Mouse (Mus musculus) natural killer cell, adult 2 months (primary cell): ENCODE data around the gene Ube2f.

Source experiments
- DNase-seq, 2 experiments: peaks; one replicate each; pipeline ENCODE4 v3.0.0; 2022; ENCODE audit warnings: low spot score in 2 of 2

Ube2f gene

GRCm38 (mm10) chr1:91249564-91250414 is at the start of gene Ube2f:
Gene Ube2f (plus strand): TSS chr1:91250304.
- DNase-seq: peak; percentile 88 to 89

DNA sequence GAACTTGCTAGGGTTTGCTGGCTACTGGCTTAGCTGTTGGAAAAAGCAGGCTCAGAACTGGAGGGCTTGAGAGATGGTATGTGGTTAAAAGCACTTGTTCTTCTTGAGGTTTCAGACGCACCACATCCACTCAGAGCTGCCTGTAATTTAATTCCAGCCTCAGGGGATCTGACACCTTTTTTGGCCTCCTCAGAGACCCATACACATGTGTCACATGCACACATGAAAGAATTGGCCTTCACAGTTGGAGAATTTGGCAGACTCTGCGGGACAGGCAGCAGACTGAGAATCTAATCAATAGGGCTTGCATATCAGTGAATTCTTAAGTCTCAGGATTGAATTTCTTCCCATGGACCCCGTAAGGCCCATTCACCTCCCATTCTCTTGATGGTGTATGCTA is 49.0 kb upstream of the Ube2f start:
- DNase-seq: no peak

DNA sequence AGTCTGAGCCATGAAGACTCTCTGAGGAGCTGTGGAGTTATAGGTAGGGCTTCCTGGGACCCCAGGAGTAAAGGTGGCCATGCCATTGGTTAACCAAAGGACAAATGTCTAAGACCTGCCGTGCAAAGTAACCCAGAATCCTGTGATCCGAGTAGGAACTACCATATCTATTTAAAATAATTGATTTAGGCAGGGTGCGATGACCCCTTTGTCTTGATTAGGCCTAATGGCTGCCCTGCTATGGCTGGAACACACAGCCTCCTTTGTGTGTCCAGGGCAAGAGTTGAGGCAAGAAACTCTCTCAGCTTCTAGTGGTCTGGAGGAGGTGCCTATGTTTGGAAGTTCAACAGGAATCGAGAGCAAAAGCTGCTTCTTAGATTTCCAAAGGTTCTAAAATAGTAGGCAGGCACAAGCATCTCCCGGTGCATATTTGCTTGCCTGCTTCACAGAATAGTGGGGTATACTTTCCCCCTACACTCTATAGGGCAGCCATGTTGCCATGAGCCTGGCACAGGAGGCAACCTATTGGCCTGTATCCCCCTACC is 45.8 kb upstream of the Ube2f start:
- DNase-seq: no peak

DNA sequence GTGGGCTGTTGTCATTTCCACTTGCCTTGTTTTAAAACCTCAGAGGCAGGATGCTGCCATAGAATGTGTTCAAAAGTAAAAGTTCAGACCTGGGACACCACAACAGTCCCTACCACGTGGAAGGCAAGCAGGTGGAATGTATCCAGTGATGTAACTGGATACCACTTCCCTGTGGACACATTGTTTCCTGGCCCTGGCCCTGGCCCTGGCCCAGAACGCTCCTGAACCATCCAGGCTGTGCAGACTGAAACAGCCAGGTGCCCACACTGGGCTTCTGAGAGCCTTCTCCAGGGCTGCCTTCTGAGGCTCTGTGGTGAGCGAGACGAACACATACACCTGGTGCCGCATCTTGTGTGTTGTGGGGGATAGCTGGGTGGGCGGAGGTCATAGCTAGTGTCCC is 44.5 kb upstream of the Ube2f start:
- DNase-seq: no peak

DNA sequence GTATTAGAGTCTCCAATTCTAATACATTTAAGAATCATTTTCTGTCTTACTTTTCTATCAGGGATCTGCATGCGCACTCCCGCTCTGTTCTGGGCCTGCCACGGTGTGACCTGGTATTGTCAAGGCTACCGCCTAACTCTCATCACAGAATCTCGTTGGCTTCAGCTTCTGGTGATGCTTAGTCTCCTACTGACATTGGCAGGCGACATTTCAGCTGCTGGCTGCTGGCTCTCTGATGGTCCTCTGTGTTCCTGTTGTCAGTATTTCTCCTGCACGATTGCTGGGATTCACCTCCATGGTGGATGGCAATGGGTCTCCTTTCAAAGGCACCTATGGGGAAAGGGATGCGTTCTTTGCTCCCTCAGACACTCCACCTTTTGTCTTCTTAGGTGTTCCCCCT is 43.8 kb upstream of the Ube2f start:
- DNase-seq: no peak

DNA sequence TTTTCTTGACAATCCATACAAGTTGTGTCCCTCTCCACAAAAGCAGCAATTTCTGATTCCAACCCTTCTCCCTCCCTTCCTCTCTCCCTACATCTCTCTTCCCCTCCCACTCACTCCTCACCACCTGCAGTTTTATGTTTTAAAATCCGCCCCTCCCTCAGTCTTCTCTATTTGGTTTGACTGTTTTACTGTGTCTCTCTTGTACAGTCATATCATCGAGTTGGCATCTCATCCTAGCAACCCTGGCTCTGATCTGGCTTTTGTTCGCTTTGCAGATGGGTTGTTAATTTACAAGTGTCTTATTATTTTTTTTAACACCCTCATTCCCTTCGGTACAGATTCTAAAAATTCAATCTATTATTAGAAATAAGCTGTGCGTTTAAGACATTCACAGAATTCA is 43.2 kb upstream of the Ube2f start:
- DNase-seq: no peak

DNA sequence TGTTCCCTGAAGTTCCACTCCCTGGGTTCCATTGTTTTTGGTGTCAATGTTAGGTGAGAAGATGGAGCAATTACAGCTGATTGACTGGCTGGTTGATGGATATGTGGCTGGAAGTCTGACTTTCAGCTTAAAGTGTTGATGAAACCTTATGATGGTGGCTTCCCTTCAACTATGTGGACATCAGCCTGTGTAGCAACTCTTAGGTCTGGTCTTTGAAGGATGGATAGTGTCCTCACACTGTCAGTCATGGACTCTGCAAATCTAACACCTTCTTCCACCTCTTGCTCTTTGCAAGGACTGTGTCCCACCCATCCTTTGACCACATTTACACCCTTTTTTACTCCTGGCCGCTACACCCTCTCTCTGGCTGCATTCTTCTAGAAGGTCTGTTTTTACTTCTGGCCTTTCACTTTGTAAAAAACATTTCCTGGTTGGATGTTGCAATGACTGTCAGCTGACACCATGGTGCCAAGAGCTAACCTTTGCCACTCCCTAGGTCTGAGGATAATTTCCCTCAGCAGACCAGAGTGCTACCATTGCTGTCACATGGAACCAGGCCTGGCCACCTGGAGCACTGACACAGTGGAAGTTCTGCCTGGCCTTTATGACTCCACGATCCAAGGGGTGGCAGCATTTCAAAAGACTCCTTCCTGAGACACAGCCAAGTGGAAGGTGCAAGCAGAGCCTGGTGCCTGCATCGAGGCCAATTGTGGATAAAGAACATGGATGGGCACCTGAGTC is 42.6 kb upstream of the Ube2f start:
- DNase-seq: no peak

- DNase-seq: no peak
Measured at GRCm38 (mm10) chr1:91209343-91209742, 40.8 kb upstream of the Ube2f start.

- DNase-seq: no peak
Measured at GRCm38 (mm10) chr1:91209785-91210184, 40.3 kb upstream of the Ube2f start.

DNA sequence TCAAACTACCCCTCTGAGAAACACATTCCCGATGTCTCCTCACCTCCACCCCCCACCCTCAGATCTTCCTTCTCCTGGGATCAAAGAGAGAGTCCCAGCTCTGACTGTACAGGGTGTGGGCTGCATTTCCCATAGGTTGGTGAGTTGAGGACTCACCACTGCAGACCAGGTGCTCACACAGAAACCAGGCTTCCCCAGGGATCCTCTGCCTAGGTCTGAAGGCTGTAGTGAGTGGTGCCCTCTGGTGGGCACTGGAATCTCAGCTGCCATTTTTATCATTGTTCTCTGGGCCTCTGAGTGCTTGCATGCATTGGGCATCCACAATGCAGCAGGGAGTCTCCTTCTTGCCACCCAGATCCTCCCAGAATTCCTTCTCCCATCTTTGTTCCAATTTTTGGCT is 39.0 kb upstream of the Ube2f start:
- DNase-seq: peak; percentile 13 to 39

DNA sequence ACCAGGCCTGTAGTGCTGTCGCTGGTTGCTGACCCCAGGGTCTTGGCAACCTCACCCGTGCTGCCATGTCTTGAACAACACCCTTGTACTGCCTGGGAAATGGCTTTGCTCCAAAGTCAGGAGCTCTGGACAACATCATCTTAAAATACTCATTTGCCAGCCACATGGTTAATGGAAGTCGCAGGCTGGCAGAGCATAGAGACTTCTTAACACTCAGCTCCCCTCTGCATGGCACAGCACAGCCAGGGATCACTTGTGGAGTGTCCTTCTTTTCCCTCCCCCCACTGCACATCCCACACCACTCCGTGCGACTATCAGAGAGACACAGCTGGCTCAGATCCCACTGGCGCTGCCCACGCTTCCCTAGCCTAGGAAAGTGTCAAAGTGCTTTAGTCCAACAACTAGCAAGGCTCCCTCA is 38.5 kb upstream of the Ube2f start:
- no peak for DNase-seq

- DNase-seq: no peak
Measured at GRCm38 (mm10) chr1:91215264-91215663, 34.8 kb upstream of the Ube2f start.

- DNase-seq: no peak
Measured at GRCm38 (mm10) chr1:91215981-91216380, 34.1 kb upstream of the Ube2f start.

DNA sequence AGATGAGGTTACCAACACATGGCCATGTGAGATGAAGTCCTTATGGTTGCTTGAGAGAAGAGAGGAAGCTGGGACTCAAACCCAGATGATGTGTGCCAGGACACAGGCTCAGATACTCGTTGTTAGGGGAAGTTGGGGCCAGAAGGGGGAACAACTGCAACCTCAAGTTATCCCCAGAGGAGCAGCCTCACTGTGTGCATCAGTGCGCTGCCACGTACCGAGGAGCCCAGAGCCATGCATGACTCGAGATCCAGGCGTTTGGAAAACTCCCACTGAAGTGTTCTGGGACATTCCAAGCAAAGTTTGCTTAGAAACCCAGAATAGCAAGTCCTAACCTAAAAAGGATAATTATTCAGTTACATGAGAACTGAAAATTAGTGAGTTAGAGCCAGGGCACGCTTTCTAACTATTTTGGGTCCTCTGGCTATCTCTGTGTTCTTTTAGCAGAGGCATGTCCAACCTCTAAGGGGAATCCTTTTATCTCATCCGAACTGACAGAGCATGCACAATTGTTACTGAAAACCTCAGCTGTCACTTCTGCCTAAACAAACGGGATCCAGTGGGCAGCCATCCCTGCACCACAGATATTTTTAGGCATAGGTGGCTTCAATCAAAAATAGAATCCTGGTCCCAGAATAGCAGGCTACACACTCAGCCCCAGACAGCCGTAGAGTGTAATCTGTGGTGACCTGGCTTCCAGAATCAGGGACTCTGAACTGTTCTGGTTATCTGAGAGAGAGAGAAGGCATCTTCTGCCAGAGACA is 33.4 kb upstream of the Ube2f start:
- DNase-seq: peak in 1 of 2 experiments; percentile 50

GRCm38 (mm10) chr1:91219641-91220321 is 30.3 kb upstream of the Ube2f start:
- DNase-seq: no peak

DNA sequence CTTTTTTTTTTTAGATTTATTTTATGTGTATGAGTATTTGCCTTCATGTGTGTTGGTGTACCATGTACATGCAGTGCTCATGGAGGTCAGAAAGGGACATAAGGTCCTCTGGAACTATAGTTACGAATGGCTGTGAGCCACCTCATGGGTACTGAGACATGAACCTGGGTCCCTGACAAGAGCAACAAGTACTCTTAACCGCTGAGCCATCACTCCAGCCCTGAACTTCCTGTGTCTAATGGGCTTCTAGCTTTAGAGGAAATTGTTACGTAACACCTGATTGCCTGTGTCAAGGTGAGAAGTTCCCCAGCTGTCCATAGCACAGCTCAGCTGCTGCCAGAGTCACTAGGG is 29.8 kb upstream of the Ube2f start:
- peak; percentile 42 to 61 for DNase-seq

DNA sequence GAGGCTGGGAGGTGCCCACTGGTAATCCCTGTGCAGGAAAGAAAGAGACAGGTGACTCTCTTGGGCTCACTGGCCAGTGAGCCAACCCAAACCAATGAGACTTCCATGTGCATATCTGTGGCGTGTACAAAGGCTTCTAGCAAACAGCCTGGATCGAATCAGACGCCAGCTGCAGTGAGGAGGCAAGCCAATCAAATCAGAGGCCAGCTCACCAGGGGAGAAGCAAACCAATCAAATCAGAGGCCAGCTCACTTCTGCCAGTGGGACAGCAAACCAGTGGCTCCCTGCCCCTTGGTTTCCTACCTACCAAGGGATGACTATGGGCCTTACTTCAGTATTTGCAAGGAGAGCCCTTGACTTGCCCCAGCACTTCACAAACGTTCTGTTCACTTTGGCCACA is 23.5 kb upstream of the Ube2f start:
- no peak for DNase-seq

- DNase-seq: no peak
Measured at GRCm38 (mm10) chr1:91227381-91228054, 22.6 kb upstream of the Ube2f start.

GRCm38 (mm10) chr1:91231142-91231541 is 19.0 kb upstream of the Ube2f start:
- no peak for DNase-seq

DNA sequence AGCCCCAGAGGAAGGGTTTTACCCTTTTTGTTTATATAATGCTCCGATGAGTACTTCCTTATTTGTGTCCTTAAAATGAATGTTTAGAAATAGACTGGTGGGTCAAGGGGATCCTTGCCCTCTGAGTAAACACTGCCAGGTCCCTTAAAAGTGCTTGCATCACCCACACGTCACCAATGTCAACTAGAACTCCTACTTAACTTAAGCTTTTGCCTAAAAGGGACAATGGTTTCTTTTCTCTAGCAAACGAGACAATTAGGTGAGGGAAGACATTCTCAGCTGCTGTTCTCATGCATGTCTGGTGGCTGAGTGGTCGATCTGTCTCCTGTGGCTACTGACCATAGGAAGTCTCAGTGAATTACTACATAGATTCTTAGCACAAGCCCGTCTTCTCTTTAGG is 18.2 kb upstream of the Ube2f start:
- DNase-seq: no peak

DNA sequence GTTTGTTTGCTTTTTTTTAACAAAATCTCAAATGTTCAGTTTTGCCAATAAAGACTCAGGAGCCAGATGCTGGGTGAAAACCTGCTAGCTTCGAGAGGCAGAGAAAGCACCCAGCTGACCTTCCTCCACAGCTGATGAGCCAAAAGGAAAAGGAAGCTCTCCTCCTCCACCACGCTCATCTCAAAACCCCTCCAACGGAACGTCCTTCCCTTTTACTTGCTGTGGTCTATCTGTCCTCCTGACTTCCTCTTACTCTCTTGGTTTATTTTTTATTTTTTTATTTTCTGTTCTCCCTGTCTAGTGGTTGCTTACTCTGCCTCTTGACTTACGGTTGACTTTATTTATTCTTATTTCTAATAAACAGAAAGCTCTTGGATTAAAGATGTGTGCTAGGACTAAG is 14.7 kb upstream of the Ube2f start:
- DNase-seq: no peak
